Mouse (Mus musculus) forebrain, embryonic 13.5 days (tissue): ENCODE measurements around the gene Ptpn7. TPM values are rescaled to one million over a fixed set of nuclear protein-coding genes. Genes with fewer than 3 reads are reported as not detected.

Experiments
- ATAC-seq: fragments of 200-750 bp; cut with Nextera tagmentation; 2 replicates; pipeline ENCODE4 v1.8.0; 2017
- H3K27ac ChIP-seq: fragments of 300-500 bp; sonication (generic); 2 replicates; pipeline ENCODE4 v1.5.1; 2015; ENCODE audit warnings: inconsistent platforms, mild to moderate bottlenecking, moderate library complexity
- H3K27me3 ChIP-seq: fragments of 300-500 bp; sonication (generic); 2 replicates; pipeline ENCODE4 v1.6.1; 2015; ENCODE audit warnings: mild to moderate bottlenecking, inconsistent platforms
- H3K36me3 ChIP-seq: fragments of 300-500 bp; sonication (generic); 2 replicates; pipeline ENCODE4 v1.6.1; 2015; ENCODE audit warnings: mild to moderate bottlenecking, inconsistent platforms; ENCODE audit not compliant: poor library complexity, severe bottlenecking
- H3K4me1 ChIP-seq: fragments of 300-500 bp; sonication (generic); 2 replicates; pipeline ENCODE4 v1.6.1; 2015; ENCODE audit warnings: inconsistent platforms
- H3K4me2 ChIP-seq: fragments of 300-500 bp; sonication (generic); 2 replicates; pipeline ENCODE4 v1.6.1; 2015; ENCODE audit warnings: inconsistent platforms, mild to moderate bottlenecking, moderate library complexity
- H3K4me3 ChIP-seq: fragments of 300-500 bp; sonication (generic); 2 replicates; pipeline ENCODE4 v1.5.1; 2015; ENCODE audit warnings: mild to moderate bottlenecking, inconsistent platforms
- H3K9ac ChIP-seq: fragments of 300-500 bp; sonication (generic); 2 replicates; pipeline ENCODE4 v1.6.1; 2015; ENCODE audit warnings: mild to moderate bottlenecking, inconsistent platforms
- H3K9me3 ChIP-seq: fragments of 300-500 bp; sonication (generic); replicated peaks from 2 replicates; pipeline ENCODE4 v1.6.1; 2016; ENCODE audit warnings: inconsistent platforms
- WGBS: fragments of 180-500 bp; shearing (Covaris S2); methylation state at CpG from one replicate; pipeline ENCODE4 v1.1.7; 2015; 5-methylcytosine and 5-hydroxymethylcytosine counted together
- polyA plus RNA-seq: library from polyadenylated mRNA; unstranded; fragments of >200 nt; fragmentation: Nextera tagmentation; extraction: Ambion mirVana; gene quantifications from 2 replicates; pipeline ENCODE4 v1.2.1, GENCODE M21; 2015

Ptpn7 gene
- polyA plus RNA-seq, 1 experiment from 2014 or later = 0.34 TPM

- no peak overlapping the region for H3K4me3 ChIP-seq
- H3K36me3 ChIP-seq = no peaks in the 10 kb centered on the region
- no peak for ATAC-seq
- H3K9ac ChIP-seq = no peak overlapping the region
- no peaks in the 10 kb centered on the region for H3K9me3 ChIP-seq
- H3K4me2 ChIP-seq = no peak overlapping the region
- H3K27me3 ChIP-seq = no peaks in the 10 kb centered on the region; the same call in 1 of the 2 replicates
- no peak overlapping the region for H3K27ac ChIP-seq
- WGBS = 31% methylated on average over 6 of the region's 6 CpGs
- H3K4me1 ChIP-seq = peaks cover 18% of the 10 kb centered on the region
Observed at GRCm38 (mm10) chr1:135162720-135163119, 30.2 kb downstream of the Ptpn7 start.

GRCm38 (mm10) chr1:135167435-135167834, 34.9 kb downstream of the Ptpn7 start, which contains the start of gene Gpr37l1:
Gene Gpr37l1, minus strand, starts transcription at chr1:135167681.
- Histone ChIP-seq H3K4me1 (0 out of 2 replicates have a peak, but pooled peaks cover 3% of the 10 kb centered on the region), H3K4me2 (no peak within 1 kb of the TSS), H3K9ac (no peak within 1 kb of the TSS), H3K9me3 (no peaks in the 10 kb centered on the region), H3K27me3 (no peaks in the 10 kb centered on the region), H3K36me3 (no peaks in the 10 kb centered on the region), H3K4me3 (no peak within 1 kb of the TSS), H3K27ac (no peak within 1 kb of the TSS)
- 63% methylated on average over 11 of the region's 11 CpGs for WGBS
- no peak for ATAC-seq

- Histone ChIP-seq H3K4me3 (no peak overlapping the region), H3K27ac (no peak overlapping the region), H3K9me3 (no peaks in the 10 kb centered on the region), H3K4me2 (no peak overlapping the region), H3K27me3 (no peaks in the 10 kb centered on the region), H3K9ac (no peak overlapping the region), H3K4me1 (no peaks in the 10 kb centered on the region), H3K36me3 (no peaks in the 10 kb centered on the region)
- 92% methylated on average over 10 of the region's 10 CpGs for WGBS
- no peak for ATAC-seq
Observed at GRCm38 (mm10) chr1:135168453-135169200, 36.1 kb downstream of the Ptpn7 start.

GRCm38 (mm10) chr1:135169556-135170224, 37.2 kb downstream of the Ptpn7 start:
- Histone ChIP-seq H3K9me3 (no peaks in the 10 kb centered on the region), H3K9ac (no peak overlapping the region), H3K27ac (no peak overlapping the region), H3K27me3 (no peaks in the 10 kb centered on the region), H3K36me3 (no peaks in the 10 kb centered on the region), H3K4me2 (no peak overlapping the region), H3K4me1 (no peaks in the 10 kb centered on the region), H3K4me3 (no peak overlapping the region)
- ATAC-seq = no peak
- WGBS = 62% methylated on average over 12 of the region's 12 CpGs

GRCm38 (mm10) chr1:135170299-135170698, 37.8 kb downstream of the Ptpn7 start:
- Histone ChIP-seq H3K4me2 (no peak overlapping the region), H3K27me3 (no peaks in the 10 kb centered on the region), H3K9ac (no peak overlapping the region), H3K4me1 (no peaks in the 10 kb centered on the region), H3K27ac (no peak overlapping the region), H3K36me3 (no peaks in the 10 kb centered on the region), H3K9me3 (no peaks in the 10 kb centered on the region), H3K4me3 (no peak overlapping the region)
- WGBS = 73% methylated on average over 10 of the region's 10 CpGs
- 0 out of 2 replicates have a peak, but pooled peaks have one; percentile 21 for ATAC-seq

- H3K9me3 ChIP-seq = no peaks in the 10 kb centered on the region
- no peaks in the 10 kb centered on the region for H3K4me1 ChIP-seq
- ATAC-seq = no peak
- no peak overlapping the region for H3K4me3 ChIP-seq
- H3K9ac ChIP-seq = no peak overlapping the region
- H3K36me3 ChIP-seq = no peaks in the 10 kb centered on the region
- no peak overlapping the region for H3K4me2 ChIP-seq
- H3K27ac ChIP-seq = no peak overlapping the region
- WGBS = 84% methylated on average over 7 of the region's 7 CpGs
- no peaks in the 10 kb centered on the region for H3K27me3 ChIP-seq
Observed at GRCm38 (mm10) chr1:135171202-135171601, 38.7 kb downstream of the Ptpn7 start.

- Histone ChIP-seq H3K4me3 (no peak overlapping the region), H3K27ac (no peak overlapping the region), H3K27me3 (no peaks in the 10 kb centered on the region), H3K9ac (no peak overlapping the region), H3K4me2 (no peak overlapping the region), H3K4me1 (no peaks in the 10 kb centered on the region), H3K36me3 (no peaks in the 10 kb centered on the region), H3K9me3 (no peaks in the 10 kb centered on the region)
- 51% methylated on average over 6 of the region's 6 CpGs for WGBS
- peak; percentile 73 for ATAC-seq
Observed at GRCm38 (mm10) chr1:135171984-135172383, 39.5 kb downstream of the Ptpn7 start.

GRCm38 (mm10) chr1:135173311-135173710, 40.8 kb downstream of the Ptpn7 start:
- Histone ChIP-seq H3K4me3 (no peak overlapping the region), H3K27me3 (no peaks in the 10 kb centered on the region), H3K4me1 (no peaks in the 10 kb centered on the region), H3K9ac (no peak overlapping the region), H3K4me2 (no peak overlapping the region), H3K9me3 (no peaks in the 10 kb centered on the region), H3K36me3 (no peaks in the 10 kb centered on the region), H3K27ac (no peak overlapping the region)
- WGBS = 94% methylated on average over 6 of the region's 6 CpGs
- no peak for ATAC-seq

GRCm38 (mm10) chr1:135175176-135175575, 42.7 kb downstream of the Ptpn7 start:
- H3K27me3 ChIP-seq = no peaks in the 10 kb centered on the region
- WGBS = 77% methylated on average over 3 of the region's 3 CpGs
- no peak overlapping the region for H3K4me2 ChIP-seq

GRCm38 (mm10) chr1:135177724-135178123, 45.2 kb downstream of the Ptpn7 start:
- no peaks in the 10 kb centered on the region for H3K36me3 ChIP-seq
- no peaks in the 10 kb centered on the region for H3K9me3 ChIP-seq
- H3K4me3 ChIP-seq = no peak overlapping the region
- H3K9ac ChIP-seq = no peak overlapping the region
- WGBS = 78% methylated on average over 3 of the region's 3 CpGs
- ATAC-seq = no peak
- no peak overlapping the region for H3K27ac ChIP-seq
- no peaks in the 10 kb centered on the region for H3K27me3 ChIP-seq
- H3K4me1 ChIP-seq = peaks cover 10% of the 10 kb centered on the region
- no peak overlapping the region for H3K4me2 ChIP-seq

More at GRCm38 (mm10) chr1:135175176-135175575, 42.7 kb downstream of the Ptpn7 start:
- ATAC-seq = no peak
- no peak overlapping the region for H3K4me3 ChIP-seq
- no peaks in the 10 kb centered on the region for H3K4me1 ChIP-seq
- H3K36me3 ChIP-seq = no peaks in the 10 kb centered on the region
- no peak overlapping the region for H3K9ac ChIP-seq
- no peaks in the 10 kb centered on the region for H3K9me3 ChIP-seq
- no peak overlapping the region for H3K27ac ChIP-seq

- Histone ChIP-seq H3K36me3 (no peaks in the 10 kb centered on the region), H3K27me3 (no peaks in the 10 kb centered on the region), H3K4me3 (no peak overlapping the region), H3K9me3 (no peaks in the 10 kb centered on the region), H3K4me1 (peaks cover 10% of the 10 kb centered on the region), H3K9ac (no peak overlapping the region), H3K27ac (no peak overlapping the region), H3K4me2 (no peak overlapping the region)
- ATAC-seq = no peak
- WGBS = 91% methylated on average over 7 of the region's 7 CpGs
Observed at GRCm38 (mm10) chr1:135178863-135179262, 46.4 kb downstream of the Ptpn7 start.

GRCm38 (mm10) chr1:135180830-135181229, 48.3 kb downstream of the Ptpn7 start:
- Histone ChIP-seq H3K9me3 (no peaks in the 10 kb centered on the region), H3K4me3 (no peak overlapping the region), H3K36me3 (no peaks in the 10 kb centered on the region), H3K27me3 (no peaks in the 10 kb centered on the region), H3K4me1 (peaks cover 10% of the 10 kb centered on the region), H3K9ac (no peak overlapping the region), H3K4me2 (no peak overlapping the region), H3K27ac (no peak overlapping the region)
- no peak for ATAC-seq
- WGBS = 92% methylated on average over 10 of the region's 10 CpGs
